Mouse (Mus musculus): ENCODE measurements around the gene Slc15a5.

The Slc15a5 gene

DNA sequence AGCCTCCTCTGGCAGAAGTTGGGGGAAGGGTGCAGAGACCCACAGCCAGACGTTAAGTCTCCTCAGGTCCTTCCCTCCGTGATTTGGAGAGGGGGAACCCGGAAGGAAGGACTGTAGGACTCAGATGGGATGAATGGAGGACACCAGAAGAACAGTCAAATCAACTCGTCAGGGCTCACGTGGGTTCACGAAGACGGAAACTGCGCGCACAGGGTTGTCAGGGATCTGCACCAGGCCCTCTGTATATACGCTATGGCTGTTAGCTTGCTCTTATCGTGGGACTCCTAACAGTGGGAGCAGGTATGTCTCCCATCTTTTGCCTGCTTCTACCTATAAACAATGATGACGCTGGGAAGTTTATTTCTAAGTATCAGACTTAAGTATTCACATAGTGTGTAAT, 24.8 kb downstream of the Slc15a5 start:
- no peak for DNase-seq

DNA sequence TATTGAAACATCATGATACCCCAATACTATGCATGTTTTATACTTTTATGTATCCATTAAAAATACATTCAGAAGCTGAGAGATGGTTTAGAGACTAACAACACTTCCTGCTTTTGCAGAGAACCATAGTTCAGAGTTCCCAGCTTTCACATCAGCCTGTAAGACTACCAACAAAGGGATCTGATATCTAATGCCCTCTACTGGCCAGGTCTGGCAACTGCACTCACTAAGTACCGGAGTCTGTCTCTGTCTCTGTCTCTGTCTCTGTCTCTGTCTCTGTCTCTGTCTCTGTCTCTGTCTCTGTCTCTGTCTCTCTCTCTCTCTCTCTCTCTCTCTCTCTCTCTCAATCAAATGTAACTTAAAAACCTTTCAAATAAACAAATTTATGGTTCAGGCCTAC, 25.6 kb downstream of the Slc15a5 start:
- peak; percentile 23 for DNase-seq

DNA sequence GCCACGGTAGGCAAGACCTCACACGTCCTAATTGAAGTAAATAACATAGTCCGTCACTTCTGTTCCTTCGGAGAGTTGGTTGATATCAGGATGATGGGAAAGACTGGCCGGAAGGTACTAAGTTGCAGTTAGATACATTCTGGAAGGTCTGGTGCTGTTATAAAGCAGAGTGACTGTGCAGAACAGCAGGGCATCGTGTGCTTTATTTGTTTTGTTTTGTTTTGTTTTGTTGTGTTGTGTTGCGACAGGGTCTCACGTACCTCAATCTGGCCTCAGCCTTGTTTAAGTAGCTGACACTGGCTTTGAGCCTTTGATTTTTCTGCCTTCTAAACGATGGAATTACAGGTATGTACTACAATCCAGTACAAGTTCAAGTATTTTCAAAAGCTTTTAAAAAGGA, 26.0 kb downstream of the Slc15a5 start:
- DNase-seq, result no peak

DNA sequence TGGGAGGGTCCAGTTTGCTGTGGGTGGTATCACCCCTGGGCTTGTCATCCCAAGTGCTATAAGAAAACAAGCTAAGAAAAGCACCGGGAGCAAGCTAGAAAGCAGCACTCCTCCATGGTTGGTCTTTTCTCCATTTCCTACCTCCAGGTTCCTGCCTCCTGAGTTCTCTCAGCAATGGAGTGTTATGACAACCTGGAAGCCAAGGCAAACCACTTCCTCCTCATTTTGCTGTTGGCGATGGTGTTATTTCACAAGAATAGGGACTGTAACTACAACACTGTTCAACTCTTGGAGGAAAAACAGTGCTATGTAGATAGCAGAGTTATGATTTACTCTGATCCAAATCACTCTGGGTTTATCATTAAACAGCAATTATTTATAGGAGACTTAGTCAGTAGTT, 34.4 kb downstream of the Slc15a5 start:
- DNase-seq, result no peak

DNA sequence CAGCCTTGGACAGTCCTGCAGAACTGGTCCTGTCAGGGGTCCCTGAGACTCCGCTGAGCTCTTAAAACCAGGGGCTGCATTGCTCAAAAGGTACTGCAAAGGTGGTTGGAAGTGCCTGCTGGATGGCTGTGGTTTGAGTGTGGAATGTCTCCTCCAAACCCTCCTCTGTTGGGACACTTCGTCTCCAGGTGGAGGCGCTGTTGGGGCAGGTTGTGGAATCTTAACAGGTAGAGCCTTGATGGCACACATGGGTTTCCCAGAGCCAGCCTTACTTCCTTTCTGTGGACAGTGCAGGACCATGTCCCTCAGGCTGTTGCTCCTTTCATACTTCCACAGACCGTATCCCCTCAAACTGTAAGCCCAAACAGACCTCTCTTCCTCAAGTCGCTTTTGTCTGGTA, 36.8 kb downstream of the Slc15a5 start:
- no peak for DNase-seq

DNA sequence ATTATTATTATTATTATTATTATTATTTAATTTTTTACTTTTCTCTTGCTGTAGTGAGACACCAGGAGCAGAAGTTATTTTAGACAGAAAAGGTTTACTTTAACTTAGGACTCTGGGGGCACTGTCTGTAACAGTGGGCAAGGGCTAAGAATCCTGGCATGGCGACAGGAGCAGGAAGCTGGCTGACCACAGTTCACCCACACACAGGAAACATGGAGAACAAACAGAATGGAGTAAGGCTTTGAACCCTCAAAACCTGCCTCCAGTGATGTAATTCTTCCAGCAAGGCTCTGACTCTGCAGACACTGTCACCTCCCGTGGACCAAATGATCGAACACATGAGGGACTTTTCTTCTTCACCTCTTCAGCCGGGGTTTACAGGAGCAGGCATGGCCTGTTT, 37.9 kb downstream of the Slc15a5 start:
- no peak for DNase-seq

DNA sequence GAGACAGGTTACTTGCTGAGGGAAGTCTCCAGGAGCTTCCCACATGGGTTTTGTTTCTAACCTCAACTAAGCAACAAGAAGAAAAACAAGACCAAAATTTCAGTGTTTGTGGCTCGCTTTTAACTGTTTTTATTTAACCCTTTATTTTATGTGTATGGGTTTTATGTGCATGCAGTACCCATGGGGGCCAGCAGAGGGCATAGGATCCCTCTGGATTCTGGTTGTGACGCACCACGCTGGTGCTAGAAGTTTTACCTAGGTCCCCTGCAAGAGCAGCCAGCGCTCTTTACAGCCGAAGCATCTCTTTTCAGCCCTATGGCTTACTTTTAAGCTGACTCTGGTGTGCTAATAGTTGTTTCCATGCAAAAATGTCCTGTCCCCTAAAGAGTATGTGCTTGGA, 42.1 kb downstream of the Slc15a5 start:
- no peak for DNase-seq

DNA sequence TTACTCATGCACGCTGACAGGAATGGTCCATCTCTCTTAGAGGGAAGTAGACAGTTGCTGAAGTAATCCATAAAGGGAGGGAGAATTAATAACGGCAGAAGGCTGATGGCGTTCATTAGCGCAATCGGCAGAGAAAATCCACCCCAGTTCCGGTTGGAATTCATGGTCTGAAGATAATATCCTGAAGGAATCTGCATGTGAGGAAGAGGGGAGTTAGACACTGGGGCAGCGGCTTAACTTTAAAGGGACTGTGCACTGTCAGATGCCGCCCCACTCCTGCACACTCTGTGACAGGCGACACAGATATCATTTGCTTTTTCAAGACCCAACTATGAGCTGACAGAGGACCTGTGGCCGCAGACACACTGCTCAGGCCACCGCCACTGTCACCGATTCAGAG, 42.8 kb downstream of the Slc15a5 start:
- DNase-seq, result no peak

DNA sequence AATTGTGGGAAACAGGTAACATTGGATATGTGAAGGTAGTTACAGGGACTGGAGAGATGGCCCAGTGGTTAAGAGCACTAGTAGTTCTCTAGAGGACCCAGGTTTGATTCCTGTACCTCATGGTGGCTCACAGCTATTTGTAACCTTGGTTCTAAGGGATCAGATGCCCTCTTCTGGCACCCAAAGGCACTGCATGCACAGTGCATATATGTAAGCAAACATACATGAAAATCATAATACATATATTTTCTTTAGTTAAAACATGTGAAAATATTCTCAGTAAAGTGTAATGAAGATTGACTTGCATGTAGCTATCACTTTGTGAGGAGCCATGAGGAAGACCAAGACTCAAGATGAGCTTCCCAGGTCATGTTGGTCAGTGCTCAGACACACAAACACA, 62.8 kb downstream of the Slc15a5 start:
- no peak for DNase-seq

DNA sequence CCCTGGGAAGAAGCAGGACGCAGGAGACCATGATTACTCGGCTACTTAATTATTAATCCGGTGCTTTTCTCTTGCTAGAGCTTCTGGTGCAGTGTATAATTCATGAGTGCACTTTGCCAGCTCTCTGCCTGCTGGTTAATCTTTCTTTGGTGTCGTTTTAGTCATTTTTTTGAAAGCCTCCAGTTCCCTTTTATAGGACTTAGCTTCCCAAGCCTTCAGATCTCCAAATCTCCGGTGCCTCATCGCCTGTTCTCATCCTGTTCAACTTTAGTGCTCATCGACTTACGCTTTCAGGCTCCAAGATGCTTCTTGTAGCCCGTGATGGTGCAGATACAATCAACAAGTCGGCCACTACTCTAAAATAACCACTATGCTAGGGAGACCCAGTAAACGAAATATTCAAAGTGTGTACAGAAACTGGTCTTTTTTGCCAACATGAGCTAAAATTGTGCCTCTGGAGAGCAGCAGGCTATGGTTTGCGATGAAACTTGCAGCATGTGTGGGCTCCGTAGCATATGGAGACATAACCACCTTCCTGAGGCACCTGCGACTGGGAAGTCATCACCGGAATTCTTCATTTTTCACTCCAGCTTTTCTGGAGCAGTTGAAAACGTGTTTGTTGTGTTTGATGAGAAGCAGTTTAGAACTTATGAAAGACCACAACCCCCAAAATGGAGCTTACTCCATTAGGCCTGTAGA, 64.6 kb downstream of the Slc15a5 start:
- no peak for DNase-seq

DNA sequence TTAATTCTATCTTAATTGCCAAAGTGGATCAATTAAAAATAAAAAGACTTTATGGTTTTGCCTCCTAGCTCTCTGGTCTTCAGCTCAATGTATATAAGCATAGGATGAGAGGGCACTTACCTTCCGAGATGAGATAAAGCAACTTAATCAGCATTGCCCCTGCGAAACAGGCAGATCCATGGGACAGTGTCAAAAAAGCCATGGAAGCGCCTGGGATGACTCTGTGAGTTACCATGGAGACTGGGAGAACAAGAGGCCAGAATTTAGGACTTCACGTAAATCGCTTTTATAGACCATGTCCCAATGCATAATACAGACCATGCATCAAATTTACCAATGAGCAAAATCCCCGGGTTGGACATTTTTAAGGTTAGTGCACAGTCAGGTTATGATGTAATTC, 67.8 kb downstream of the Slc15a5 start:
- no peak for DNase-seq

DNA sequence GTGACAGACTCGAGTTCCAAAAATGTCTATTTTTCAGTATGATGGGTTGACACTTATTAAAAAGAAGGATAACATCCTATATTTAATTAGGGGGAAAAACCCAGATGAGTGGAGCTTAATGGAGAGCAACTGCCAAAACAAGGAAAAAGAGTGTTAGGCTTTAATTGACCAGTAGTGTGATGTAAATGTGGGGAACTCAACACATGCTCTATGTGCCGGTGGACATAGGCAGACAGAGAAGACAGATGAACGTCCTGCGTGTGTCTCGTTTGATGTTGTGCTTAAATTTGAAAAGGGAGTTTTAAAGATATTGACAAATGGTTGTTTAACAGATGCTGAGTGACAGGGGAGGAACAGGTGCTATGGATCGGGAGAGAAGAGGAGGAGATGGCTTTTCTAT, 72.0 kb downstream of the Slc15a5 start:
- DNase-seq, result no peak

DNA sequence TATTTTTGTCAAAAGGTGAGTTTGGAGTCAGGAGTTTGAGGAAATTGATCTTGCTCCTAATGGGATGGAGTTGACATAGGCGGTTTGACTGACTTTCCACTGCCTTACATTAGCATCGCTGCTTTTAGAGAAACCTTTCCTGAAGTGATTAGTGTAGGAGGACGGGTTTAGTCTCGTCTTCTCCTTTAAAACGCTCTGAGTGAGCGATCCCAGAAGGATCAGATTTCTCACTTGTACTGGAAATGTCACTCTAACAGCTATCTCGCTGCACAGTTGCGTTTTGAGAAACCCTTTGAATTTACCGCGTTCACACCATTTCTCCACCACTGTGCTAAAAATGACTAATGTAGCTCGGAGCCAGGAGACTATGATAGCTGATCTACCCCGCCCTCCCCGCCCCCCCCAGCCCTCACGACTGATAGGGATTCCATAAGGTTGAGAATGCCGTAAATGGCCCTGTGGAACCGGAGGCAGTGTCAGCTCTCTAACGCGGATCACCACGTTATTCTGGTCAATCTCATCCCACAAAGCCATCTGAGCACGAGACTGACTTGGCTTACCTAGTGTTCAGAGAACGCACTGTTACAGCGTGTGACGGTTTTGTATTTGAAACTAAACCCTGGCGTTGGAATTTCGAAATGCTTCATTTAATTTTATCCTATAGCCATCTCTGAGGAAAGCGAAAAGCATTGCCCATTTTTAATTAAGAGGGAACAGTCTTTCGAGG, 73.0 kb downstream of the Slc15a5 start:
- peak; percentile 9 for DNase-seq

DNA sequence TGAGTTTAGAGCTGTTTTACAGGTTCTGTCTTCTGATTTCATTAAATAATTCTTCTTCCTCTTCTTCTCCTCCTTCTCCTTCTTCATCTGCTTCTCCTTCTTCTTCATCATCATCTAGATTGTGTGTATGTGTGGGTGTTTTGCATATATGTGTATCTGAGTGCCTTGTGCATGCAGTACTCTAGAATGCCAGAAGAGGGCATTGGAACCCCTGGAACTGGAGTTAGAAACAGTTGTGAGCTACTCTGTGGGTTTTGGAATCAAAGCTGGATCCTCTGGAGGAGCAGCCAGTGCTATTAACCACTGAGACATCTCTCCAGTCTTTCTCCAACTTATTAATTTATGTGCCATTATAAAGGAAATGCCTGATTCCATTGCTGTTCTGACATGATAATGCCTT, 89.9 kb downstream of the Slc15a5 start:
- peak; percentile 14 for DNase-seq

DNA sequence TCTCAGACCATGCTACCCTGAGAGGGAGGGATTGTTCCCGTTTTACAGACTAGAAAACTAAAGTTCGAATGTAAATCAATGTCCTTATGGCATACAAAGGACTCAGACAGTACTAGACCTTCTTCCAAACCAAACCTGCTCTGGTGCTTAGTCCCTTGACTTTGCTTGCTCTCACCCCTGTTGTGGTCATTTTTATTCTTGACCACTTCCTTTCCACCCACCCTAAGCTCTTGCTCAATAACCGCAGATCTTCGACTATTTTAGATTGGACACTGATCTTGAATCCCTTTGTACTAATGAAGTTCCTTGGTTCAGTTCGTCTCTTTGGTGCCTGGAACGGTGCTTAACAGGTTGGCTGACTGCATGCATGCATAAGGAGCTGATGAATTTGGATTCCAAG, 94.5 kb downstream of the Slc15a5 start:
- no peak for DNase-seq

DNA sequence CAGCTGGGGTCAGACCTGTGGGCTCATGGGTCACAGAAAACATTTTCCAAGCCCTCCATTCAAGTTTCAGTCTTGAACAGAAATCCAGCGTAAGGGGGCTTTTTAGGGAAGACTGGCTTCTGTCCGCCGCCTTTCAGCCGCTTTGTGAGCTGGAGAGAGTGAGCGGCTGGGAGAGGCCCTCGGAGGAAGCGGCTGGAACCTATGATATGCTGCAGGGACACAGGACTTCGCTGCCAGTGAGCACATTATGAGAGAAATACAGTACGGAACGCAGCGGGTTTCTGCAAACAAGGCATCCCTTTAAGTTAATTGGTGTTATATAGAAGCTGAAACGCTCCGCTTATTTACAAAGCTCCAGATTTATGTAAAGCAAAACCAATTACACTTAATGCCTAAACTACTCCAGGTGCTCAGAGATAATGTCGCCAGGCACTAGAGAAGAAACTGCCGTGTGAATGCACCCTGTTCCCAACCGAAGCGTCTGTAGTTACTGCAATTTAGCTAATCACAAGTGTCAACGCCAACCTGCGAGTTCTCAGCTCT, 97.5 kb downstream of the Slc15a5 start:
- DNase-seq, result peak; percentile 54

DNA sequence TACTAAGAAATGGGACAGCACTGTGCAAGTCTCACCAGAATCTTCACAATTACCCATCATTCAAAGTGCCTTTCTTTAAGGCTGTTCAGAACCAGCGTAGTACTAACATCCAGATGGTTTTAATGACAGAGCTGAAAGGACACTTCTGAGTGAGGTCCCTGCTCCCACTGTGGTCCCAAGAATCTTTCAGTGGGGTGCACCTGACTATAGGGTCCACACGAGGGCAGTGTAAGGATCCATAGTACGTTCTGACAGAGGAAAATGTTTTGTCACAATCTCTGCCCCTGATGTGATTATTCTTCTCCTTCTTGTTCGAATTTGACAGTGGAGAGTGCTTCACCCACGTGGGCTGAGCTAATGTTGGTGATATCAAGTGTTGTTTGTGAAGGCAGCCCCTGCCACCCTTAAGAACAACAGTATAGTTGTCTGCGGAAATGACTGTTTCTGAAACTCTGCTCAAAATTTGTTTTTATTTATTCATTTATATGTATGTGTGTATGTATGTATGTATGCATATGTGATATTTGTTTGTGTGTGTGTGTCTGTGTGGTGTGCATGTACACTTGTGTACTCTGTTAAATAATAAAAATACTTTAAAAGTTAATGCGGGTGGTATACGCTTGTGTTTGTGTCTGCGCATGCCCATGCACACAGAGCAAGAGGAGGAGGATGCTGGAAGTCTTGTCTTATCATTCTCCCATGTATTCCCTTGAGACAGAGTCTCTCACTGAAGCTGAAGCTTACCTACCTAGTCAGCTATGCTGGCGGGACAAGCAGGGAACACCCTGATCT, 98.6 kb downstream of the Slc15a5 start:
- DNase-seq, result no peak

DNA sequence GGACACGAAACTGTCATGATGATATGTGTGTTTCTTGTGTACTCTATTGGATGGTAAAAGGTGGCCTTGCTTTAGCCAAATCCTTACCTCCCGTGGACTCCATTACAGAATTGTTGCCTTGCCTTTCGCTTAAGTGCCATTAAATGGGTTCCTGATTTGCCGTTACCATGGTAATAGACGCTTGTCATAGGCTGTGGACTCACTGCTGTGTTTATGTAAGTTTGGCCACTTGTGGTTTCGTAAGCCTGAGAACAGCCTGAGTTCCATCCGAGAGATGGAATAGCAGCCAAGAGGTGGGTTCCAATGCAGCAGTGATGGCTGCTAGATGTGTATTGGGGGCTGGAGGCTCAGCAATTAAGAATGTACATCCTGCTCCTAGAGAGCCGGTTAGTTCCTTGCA, 99.3 kb downstream of the Slc15a5 start:
- no peak for DNase-seq

DNA sequence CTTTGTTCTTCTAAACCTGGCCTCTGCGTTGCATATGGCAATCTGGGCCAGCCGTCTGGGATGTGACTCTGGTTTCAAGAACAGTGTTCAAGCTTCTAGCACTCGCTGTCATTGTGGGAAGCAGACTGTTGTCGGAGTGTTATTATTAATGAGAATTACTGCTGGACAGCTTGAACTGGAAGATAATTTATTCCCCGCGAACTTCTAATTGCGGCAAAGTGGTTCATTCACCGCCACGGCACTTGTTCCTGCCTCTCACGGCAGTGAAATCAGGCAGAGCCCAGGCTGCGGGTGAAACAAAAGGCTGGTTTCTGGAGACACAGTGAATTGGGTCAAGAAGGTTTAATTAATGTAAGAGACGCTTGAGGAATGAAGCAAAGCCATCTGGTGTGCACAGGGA, 99.9 kb downstream of the Slc15a5 start:
- DNase-seq, result peak; percentile 30

DNA sequence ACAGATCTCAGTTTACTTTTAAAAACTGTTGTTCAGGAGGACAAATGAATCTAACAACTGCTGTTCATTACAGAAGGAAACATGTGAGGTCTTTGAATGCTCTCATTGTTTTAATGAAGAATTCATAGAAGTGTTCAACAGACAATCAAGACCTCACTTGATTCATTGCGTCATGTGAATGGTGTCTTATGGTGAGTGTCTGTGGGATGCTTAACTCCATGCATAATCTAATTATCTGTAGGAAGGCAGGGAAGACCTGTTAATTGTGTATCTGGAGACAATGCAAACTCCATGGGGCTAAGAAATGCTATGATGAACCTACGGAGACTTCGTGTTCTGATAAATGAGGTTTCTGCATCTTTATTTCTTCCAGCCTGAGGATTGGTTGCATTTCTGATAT, 103.7 kb downstream of the Slc15a5 start:
- DNase-seq, result no peak

DNA sequence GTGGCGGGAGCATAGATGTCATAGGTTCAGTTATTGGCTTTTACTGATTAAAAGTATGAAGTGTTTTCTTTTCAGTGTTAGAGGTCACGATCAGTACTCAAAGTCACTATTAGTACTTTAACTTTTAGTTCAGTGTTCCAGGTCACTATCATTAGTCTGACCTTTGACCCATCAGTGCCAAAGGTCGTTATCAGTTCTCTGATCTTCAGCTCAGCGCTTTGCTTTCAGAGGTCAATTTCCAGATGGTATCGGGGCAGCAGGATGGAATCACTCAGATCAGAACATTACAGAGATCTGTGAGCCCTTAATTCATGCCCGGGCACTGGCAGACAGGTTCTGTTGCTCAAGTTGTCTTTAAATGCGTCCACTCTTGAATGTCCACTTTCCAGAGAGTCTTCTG, 116.0 kb downstream of the Slc15a5 start:
- no peak for DNase-seq

DNA sequence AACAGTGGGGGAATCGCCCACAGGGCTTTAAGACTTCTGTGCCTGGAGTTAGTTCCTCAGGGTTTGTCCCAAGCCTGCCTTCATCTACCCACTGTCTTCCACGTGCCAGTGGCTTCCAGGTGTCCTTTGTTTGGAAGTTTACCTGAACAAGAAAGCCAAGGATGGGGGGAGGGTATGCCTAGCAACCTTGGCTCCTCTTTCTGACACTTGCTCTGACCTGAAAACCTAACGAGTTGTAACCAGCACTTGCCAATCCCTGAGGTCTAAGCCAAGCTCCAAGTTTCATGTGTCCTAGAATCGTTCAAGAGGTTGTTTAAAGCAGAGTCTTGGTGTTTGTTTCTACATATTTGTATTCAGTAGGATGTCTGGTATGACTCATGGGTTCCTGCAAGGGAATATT, 116.9 kb downstream of the Slc15a5 start:
- DNase-seq, result no peak

DNA sequence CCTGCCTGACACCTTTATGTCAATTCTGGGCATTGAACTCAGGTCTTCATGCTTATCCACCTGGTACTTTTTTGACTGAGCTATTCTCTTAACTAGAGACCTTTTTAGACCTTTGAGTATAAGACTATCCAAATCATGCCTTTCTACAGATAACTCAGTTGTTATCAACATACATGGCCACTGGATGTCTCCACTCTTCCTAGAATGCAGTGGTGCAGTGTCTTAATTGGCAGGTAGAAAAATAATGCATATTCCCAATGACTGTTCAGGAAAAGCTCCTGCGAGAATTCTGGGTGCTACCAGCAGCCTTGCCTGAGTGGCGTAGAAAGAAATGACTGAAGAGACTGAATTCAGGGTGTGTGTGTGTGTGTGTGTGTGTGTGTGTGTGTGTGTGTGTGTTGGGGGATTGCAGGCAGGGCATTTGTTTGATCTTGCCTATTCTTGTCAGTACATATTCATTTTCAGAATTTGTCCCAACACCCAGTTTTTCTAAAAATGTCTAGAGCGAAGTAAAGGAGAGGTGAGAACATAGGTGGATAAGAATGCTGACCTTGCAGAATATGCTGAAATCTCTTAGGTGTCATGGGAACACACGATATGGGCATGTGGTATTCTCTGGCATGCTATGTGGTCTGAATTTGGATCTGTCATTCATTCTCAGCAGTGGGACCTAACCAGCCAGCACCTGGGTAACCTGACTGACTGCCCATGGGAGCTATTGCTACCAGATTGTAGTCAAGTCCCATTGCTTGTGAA, 119.5 kb downstream of the Slc15a5 start:
- DNase-seq, result no peak
